Mouse (Mus musculus) CH12.LX (cell line): Measurements from ENCODE around the gene Hdac11.

ENCODE experiments used
- CTCF ChIP-seq, 2 experiments: IDR thresholded peaks in 1 of 2; conservative IDR thresholded peaks in 1 of 2; 2 replicates each; pipeline ENCODE4 v1.5.1; 2011 to 2012; ENCODE audit warnings: low read depth in 2 of 2, low read length in 2 of 2, improper control_type of control experiment in 1 of 2, inconsistent platforms in 1 of 2, mild to moderate bottlenecking in 1 of 2, moderate library complexity in 1 of 2
- EP300 ChIP-seq: IDR thresholded peaks from 2 replicates; pipeline ENCODE4 v1.6.1; 2011; ENCODE audit warnings: low read length, improper control_type of control experiment
- MAFK ChIP-seq: IDR thresholded peaks from 2 replicates; pipeline ENCODE4 v1.6.1; 2011; ENCODE audit warnings: low read length, improper control_type of control experiment; ENCODE audit not compliant: insufficient replicate concordance
- MAX ChIP-seq: IDR thresholded peaks from 2 replicates; pipeline ENCODE4 v1.6.1; 2011; ENCODE audit warnings: low read length, improper control_type of control experiment
- POLR2A ChIP-seq: IDR thresholded peaks from 2 replicates; pipeline ENCODE4 v1.6.1; 2011; ENCODE audit warnings: low read depth, mild to moderate bottlenecking, improper control_type of control experiment, low read length
- ZC3H11A ChIP-seq: IDR thresholded peaks from 2 replicates; pipeline ENCODE4 v1.6.1; 2012; ENCODE audit warnings: low read depth, mild to moderate bottlenecking, inconsistent platforms, low read length, improper control_type of control experiment
- ZKSCAN1 ChIP-seq: IDR thresholded peaks from 2 replicates; pipeline ENCODE4 v1.6.1; 2012; ENCODE audit warnings: low read depth, inconsistent platforms, low read length, improper control_type of control experiment, borderline replicate concordance
- ZNF384 ChIP-seq: IDR thresholded peaks from 2 replicates; pipeline ENCODE4 v1.6.1; 2012; ENCODE audit warnings: low read depth, low read length, improper control_type of control experiment, inconsistent platforms

- TF ChIP-seq POLR2A (no peak), ZKSCAN1 (no peak), CTCF (conservative IDR thresholded peaks at IDR 0.05 in 1 of 2, IDR thresholded peaks at IDR 0.05 in 1 of 2; ENCODE audit: low read depth in 2 of 2, low read length in 2 of 2) (no peak), ZC3H11A (no peak), MAFK (no peak), EP300 (no peak), ZNF384 (no peak), MAX (no peak)
These were observed 49.3 kb downstream of the Hdac11 start for GRCm38 (mm10) chr6:91205791-91206190.
